Mouse (Mus musculus): ENCODE data around the gene Ociad1. TPM values are rescaled to one million over a fixed set of nuclear protein-coding genes. Genes with fewer than 3 reads are reported as not detected.

The Ociad1 gene
- polyA plus RNA-seq, 1 experiment, result 50.7 TPM

- 74% methylated on average over 8 of the region's 8 CpGs for WGBS
- DNase-seq (ENCODE audit: low read depth, low spot score), result no peak
Observed at GRCm38 (mm10) chr5:73324526-73325170, 32.1 kb downstream of the Ociad1 start.

DNA sequence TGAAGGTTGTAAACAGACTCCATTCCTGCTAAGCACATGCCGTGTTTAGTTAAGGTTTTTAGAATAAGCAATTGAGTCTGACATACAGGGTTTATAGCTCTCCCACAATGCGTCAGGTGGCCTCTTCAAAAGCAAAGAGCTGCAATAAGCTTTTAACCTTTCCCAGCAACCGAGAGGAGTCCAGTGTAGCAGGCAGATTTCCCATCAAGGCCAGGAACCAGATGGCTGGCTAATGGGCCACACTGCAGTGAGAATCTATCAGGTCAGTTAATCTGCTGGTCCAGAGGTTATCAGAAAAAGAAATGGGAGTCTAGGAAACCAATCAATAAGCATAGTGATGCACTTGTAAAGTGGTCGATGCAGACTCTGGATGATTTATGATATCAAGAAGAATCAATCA is 38.4 kb downstream of the Ociad1 start:
- DNase-seq (ENCODE audit: low read depth, low spot score), result no peak
- 21% methylated on average over 4 of the region's 4 CpGs for WGBS

- 27% methylated on average over 5 of the region's 5 CpGs for WGBS
- DNase-seq (ENCODE audit: low read depth, low spot score), result no peak
Observed at GRCm38 (mm10) chr5:73336448-73336847, 43.9 kb downstream of the Ociad1 start.

DNA sequence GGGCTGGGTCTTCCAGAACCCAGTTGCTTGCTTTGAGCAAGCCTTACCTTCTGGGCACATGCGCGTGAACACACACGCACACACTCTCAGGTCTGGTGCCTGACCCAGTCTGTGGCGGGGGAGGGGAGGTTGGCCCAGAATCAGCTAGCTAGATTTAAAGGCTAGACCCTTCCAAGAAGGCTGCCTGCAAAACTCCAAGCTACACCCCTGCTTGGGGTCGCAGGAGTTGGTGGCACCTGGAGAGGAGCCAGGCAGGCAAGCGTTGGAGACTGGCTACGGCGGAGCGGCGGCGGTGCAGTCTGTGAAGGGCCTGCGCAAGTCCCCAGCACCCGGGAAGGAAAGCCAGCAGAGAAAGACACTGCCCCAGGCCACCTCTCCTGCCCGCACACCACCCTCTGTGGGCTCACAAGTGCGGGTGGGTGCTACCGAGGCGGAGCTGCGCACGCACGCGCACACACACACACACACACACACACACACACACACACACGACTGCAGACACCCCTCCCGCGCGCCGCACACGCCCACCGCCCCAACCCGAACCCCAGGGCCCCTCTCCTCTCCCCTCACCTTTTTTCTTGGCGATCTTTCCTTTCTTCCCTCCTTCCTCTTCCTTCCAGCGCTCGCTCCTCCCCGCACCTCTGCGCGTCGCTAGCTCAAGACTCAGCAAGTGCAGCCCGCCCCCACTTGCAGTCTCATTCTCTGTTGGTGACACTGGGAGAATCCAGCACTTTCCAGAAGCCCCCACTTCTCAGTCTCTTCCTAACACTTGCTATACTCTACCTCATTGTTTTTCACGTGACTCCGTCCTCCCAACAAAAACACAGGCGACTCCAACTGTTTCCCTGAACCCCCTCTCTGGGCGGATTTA is 45.6 kb downstream of the Ociad1 start:
- WGBS, result 3% methylated on average over 40 of the region's 41 CpGs
- DNase-seq (ENCODE audit: low read depth, low spot score), result no peak

- no peak for DNase-seq (ENCODE audit: low read depth, low spot score)
- 39% methylated on average over 14 of the region's 14 CpGs for WGBS
Observed at GRCm38 (mm10) chr5:73338832-73339163, 46.2 kb downstream of the Ociad1 start.

DNA sequence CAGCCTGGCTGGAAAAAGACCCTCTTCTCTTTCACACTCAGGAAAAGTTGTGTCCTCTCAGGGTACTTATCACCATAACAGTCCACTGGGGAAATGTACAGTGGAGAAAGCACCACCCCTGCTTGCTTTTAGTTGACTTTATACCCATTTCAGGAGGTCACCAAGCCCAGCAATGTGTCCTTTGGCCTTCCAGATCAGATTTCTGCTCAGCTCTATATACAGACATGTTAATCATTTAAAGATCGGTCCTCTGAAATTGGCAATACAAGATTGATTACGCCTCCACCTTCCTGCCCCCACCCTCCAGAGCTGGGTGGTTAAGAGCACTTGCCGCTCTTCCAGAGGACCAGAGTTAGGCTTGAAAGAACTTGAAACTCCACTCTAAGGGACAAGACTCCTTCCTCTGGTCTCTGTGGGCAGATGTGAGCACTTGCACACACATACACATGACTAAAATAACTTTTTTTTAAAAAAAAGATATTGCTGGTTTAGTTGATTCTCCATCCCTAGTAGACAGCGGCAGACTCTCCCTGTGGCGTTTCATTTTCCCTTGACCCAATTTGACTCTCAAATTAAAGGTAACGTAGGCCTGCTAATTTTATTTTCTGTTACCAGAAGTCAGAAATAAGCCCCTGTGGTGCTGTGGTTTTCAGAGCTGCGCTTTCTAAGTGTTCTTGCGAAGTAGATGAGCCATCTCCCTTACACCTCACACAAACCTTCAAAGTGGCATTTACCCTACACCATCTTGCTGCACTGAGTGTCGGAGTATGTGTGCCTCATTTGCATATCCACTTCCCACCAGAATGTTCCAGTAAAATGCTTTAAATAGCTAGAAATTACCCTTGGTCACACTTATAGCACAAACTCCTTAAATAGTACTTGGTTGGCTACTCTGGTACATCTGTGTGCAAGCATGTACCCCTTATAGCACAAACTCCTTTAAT is 47.5 kb downstream of the Ociad1 start:
- WGBS, result 57% methylated on average over 9 of the region's 9 CpGs
- no peak for DNase-seq (ENCODE audit: low read depth, low spot score)

DNA sequence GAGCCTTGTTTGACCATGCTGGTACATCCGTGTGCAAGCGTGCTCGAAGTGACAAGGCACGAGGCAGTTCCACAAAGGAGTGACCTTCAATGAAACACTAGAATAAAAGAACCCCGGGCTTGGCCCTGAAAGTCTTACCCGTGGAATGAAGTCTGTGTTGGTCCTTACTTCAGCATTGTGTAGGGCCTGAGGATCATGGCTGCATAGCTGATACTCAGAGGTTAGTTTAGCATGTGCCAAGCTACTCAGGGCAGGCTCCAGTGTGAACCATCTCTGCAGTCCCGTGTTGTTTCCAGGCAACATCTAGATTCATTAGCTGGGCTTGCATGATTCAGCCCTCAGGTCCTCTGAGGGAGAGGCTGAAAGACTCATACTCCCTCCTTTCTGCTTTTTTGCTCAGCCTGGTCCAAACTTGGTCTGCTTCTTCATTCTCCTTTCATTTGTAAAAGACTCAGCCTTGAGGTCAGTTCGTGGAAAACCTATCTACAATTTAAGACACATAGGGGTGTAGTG is 48.2 kb downstream of the Ociad1 start, which contains the start of gene Ociad2:
Gene Ociad2, minus strand, starts transcription at position 306 of the 513 bp plus-strand sequence.
- DNase-seq (ENCODE audit: low read depth, low spot score), result no peak
- 76% methylated on average over 8 of the region's 8 CpGs for WGBS

DNA sequence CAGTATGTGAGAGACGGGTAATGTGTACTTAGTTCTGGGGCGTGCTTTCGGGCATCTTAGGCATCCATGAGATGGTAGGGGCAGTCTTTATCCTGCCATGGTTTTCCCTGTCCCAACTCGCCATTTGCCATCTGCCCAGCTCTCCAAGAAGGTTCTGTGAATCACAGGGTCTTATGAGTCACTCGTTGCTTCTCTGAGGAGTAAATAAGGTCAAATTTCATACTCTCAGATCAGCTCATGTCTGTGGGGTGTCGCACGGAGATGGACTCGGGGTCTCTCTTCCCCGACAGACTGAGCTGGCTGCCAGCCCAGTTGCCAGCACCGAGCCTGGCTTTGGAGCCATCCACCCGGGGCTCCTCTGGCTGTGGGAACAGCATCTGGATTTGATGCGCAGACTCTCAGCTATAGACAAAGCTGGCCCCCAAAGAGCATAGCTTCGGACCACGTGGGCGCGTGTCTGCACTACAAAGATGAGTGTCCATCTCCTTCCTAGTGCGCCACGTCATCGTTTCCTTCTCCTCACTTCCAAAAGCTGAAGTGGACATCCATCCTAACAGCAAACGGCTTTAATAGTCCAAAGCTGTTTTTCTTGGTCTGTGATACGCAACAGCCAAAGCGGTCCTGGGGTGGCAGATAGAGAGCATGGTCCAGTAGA is 50.2 kb downstream of the Ociad1 start:
- whole genome bisulfite sequencing, result 80% methylated on average over 22 of the region's 22 CpGs
- no peak for DNase-seq (ENCODE audit: low read depth, low spot score)

- WGBS, result 14% methylated on average over 10 of the region's 10 CpGs
- DNase-seq (ENCODE audit: low read depth, low spot score), result no peak
Observed at GRCm38 (mm10) chr5:73344310-73344709, 51.7 kb downstream of the Ociad1 start.

GRCm38 (mm10) chr5:73345254-73345653 is 52.7 kb downstream of the Ociad1 start:
- 96% methylated on average over 4 of the region's 4 CpGs for WGBS
- no peak for DNase-seq (ENCODE audit: low read depth, low spot score)

- WGBS, result 53% methylated on average over 5 of the region's 5 CpGs
- DNase-seq (ENCODE audit: low read depth, low spot score), result no peak
Observed at GRCm38 (mm10) chr5:73349514-73349913, 56.9 kb downstream of the Ociad1 start.

- no peak for DNase-seq (ENCODE audit: low read depth, low spot score)
- 77% methylated on average over 1 of the region's 1 CpGs for WGBS
Observed at GRCm38 (mm10) chr5:73351796-73352195, 59.2 kb downstream of the Ociad1 start.

- DNase-seq (ENCODE audit: low read depth, low spot score), result no peak
- WGBS, result 18% methylated on average over 7 of the region's 7 CpGs
Observed at GRCm38 (mm10) chr5:73353519-73353918, 60.9 kb downstream of the Ociad1 start.

DNA sequence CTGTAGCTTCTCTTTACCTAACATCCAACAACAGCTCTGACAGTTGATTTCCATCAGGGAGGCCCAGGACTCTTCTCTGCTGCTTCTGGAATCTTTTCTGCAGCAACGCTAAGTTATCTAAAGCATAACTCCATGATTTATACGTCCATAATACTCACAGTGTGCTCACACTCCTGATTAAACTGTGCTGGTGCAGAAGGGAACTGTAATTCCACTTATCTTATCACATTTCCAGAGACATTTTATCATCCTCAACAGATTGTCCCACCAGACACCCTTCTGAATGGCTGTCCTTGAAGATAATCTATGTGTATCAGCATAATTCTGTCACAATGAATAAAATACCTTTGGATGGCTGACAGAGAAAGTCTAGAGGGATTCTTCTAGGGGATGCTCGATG is 61.4 kb downstream of the Ociad1 start:
- DNase-seq (ENCODE audit: low read depth, low spot score), result no peak
- 45% methylated on average over 3 of the region's 3 CpGs for WGBS

DNA sequence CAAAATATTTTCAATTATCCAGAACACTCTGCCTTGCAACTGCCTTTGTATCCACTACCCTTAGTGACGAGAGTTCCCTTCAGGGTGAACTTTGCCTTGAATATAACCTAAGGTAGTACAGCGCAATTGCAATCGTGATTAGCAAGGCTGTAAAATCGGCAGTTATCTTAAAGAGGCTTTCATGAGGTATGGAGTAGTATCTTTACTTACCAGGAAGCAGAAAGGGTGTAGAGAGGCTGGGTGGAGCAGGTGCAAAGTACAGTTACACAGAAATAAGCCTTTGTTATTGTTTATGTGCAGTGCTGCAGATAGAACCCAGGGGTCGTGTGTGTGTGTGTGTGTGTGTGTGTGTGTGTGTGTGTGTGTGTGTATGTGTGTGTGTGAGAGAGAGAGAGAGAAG is 62.8 kb downstream of the Ociad1 start:
- DNase-seq (ENCODE audit: low read depth, low spot score), result peak; percentile 88
- 28% methylated on average over 5 of the region's 5 CpGs for WGBS

- 24% methylated on average over 6 of the region's 6 CpGs for WGBS
Observed at GRCm38 (mm10) chr5:73359134-73359751, 66.7 kb downstream of the Ociad1 start.

GRCm38 (mm10) chr5:73359752-73360141 is 67.2 kb downstream of the Ociad1 start:
- 16% methylated on average over 12 of the region's 12 CpGs for WGBS
- no peak for DNase-seq (ENCODE audit: low read depth, low spot score)

More at GRCm38 (mm10) chr5:73359134-73359751, 66.7 kb downstream of the Ociad1 start:
- no peak for DNase-seq (ENCODE audit: low read depth, low spot score)

GRCm38 (mm10) chr5:73360240-73360639 is 67.7 kb downstream of the Ociad1 start:
- WGBS, result 22% methylated on average over 12 of the region's 12 CpGs
- DNase-seq (ENCODE audit: low read depth, low spot score), result no peak

- WGBS, result 69% methylated on average over 7 of the region's 7 CpGs
- no peak for DNase-seq (ENCODE audit: low read depth, low spot score)
Observed at GRCm38 (mm10) chr5:73362338-73362737, 69.8 kb downstream of the Ociad1 start.

All from large intestine, adult 2 months (tissue).